Mouse (Mus musculus) midbrain, embryonic 13.5 days (tissue): Measurements from ENCODE around the gene Brd7. TPM values are rescaled to one million over a fixed set of nuclear protein-coding genes. Genes with fewer than 3 reads are reported as not detected.

Experiments used
- ATAC-seq: fragments of 200-750 bp; cut with Nextera tagmentation; 2 replicates; pipeline ENCODE4 v1.8.0; 2017; ENCODE audit warnings: mild to moderate bottlenecking, moderate TSS enrichment, moderate library complexity
- H3K27ac ChIP-seq: fragments of 300-500 bp; sonication (generic); 2 replicates; pipeline ENCODE4 v1.5.1; 2015; ENCODE audit warnings: inconsistent platforms, mild to moderate bottlenecking, moderate library complexity
- H3K27me3 ChIP-seq: fragments of 300-500 bp; sonication (generic); 2 replicates; pipeline ENCODE4 v1.6.1; 2015; ENCODE audit warnings: mild to moderate bottlenecking, inconsistent platforms
- H3K36me3 ChIP-seq: fragments of 300-500 bp; sonication (generic); 2 replicates; pipeline ENCODE4 v1.6.1; 2015; ENCODE audit warnings: mild to moderate bottlenecking, inconsistent platforms
- H3K4me1 ChIP-seq: fragments of 300-500 bp; sonication (generic); replicated peaks from 2 replicates; pipeline ENCODE4 v1.6.1; 2015; ENCODE audit warnings: inconsistent platforms
- H3K4me2 ChIP-seq: fragments of 300-500 bp; sonication (generic); replicated peaks from 2 replicates; pipeline ENCODE4 v1.6.1; 2015; ENCODE audit warnings: moderate library complexity, mild to moderate bottlenecking, inconsistent platforms
- H3K4me3 ChIP-seq: fragments of 300-500 bp; sonication (generic); replicated peaks from 2 replicates; pipeline ENCODE4 v1.5.1; 2015; ENCODE audit warnings: mild to moderate bottlenecking, inconsistent platforms
- H3K9ac ChIP-seq: fragments of 300-500 bp; sonication (generic); replicated peaks from 2 replicates; pipeline ENCODE4 v1.6.1; 2015; ENCODE audit warnings: mild to moderate bottlenecking, inconsistent platforms
- H3K9me3 ChIP-seq: fragments of 300-500 bp; sonication (generic); 2 replicates; pipeline ENCODE4 v1.6.1; 2016; ENCODE audit warnings: mild to moderate bottlenecking, inconsistent platforms
- WGBS: fragments of 180-500 bp; shearing (Covaris S2); methylation state at CpG from one replicate; pipeline ENCODE4 v1.1.7; 2015; 5-methylcytosine and 5-hydroxymethylcytosine counted together
- polyA plus RNA-seq: library from polyadenylated mRNA; unstranded; fragments of >200 nt; fragmentation: Nextera tagmentation; extraction: Ambion mirVana; gene quantifications from 2 replicates; pipeline ENCODE4 v1.2.1, GENCODE M21; 2015

Brd7 gene
- polyA plus RNA-seq: 72.0 and 79.9 TPM in 2 replicates

- WGBS: under 1% methylated on average over 79 of the region's 91 CpGs
- H3K27ac ChIP-seq: peak within 1 kb of the TSS; percentile 88
- peak within 1 kb of the TSS; percentile 98 for H3K4me2 ChIP-seq
- peaks cover 22% of the 10 kb centered on the region for H3K36me3 ChIP-seq
- peak; percentile 94 for ATAC-seq
- peak within 1 kb of the TSS; percentile 98 for H3K9ac ChIP-seq
- H3K27me3 ChIP-seq: no peaks in the 10 kb centered on the region; the same call in 1 of the 2 replicates
- H3K9me3 ChIP-seq: no peaks in the 10 kb centered on the region
- peak within 1 kb of the TSS; percentile 99 for H3K4me3 ChIP-seq
- peaks cover 29% of the 10 kb centered on the region for H3K4me1 ChIP-seq
Measured at GRCm38 (mm10) chr8:88361708-88362428, at the start of gene Brd7. Gene Brd7 (minus strand): TSS chr8:88362194.

DNA sequence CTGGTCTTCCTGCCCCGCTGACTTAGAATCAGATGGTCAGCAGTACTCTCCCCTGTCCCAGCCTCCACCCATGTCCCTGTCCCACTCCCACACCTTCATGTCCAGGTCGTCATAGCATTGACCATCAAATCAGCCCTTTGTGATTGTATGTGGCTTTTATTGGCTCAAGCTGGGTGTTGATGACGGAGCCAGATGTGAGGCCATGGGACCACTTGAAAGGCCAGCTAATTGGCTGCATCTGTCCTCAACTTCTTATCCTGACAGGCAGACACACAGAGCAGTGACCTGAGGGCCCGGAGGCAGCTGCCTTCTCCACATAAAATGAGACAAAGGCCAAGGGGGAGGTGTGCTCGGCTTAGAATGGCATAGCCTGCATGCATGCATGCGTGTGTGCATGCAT is 49.5 kb upstream of the Brd7 start:
- ATAC-seq: no peak
- Histone ChIP-seq H3K4me2 (no peak overlapping the region), H3K9ac (no peak overlapping the region), H3K4me1 (no peaks in the 10 kb centered on the region), H3K4me3 (no peak overlapping the region), H3K27me3 (no peaks in the 10 kb centered on the region), H3K9me3 (peaks cover 1% of the 10 kb centered on the region), H3K36me3 (no peaks in the 10 kb centered on the region), H3K27ac (no peak overlapping the region)
- 78% methylated on average over 6 of the region's 6 CpGs for WGBS

GRCm38 (mm10) chr8:88409401-88409940 is 47.5 kb upstream of the Brd7 start:
- H3K27ac ChIP-seq: no peak overlapping the region
- no peak overlapping the region for H3K4me2 ChIP-seq
- no peaks in the 10 kb centered on the region for H3K4me1 ChIP-seq
- H3K9me3 ChIP-seq: peaks cover 8% of the 10 kb centered on the region
- no peak for ATAC-seq
- H3K36me3 ChIP-seq: no peaks in the 10 kb centered on the region
- no peaks in the 10 kb centered on the region for H3K27me3 ChIP-seq
- no peak overlapping the region for H3K4me3 ChIP-seq
- H3K9ac ChIP-seq: no peak overlapping the region
- WGBS: 65% methylated on average over 11 of the region's 11 CpGs

DNA sequence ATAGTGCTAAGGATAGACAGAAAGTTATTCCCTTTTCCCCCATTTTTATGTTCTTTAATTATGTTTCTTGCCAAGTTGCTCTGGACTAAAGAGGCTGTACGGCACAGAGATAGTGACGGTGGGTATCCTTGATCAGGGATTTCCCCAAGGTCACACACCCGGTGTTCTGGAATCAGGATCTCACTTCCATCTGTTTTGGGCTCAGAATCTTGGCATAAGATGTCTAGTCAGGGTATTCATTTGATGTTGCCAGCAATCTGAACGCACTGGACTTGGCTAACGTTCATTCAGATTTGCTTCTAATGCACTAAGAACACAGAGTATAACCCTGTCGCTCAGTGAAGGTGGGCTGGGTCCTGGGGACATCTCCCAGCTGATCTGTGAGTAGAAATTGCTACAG is 45.7 kb upstream of the Brd7 start:
- H3K9ac ChIP-seq: no peak overlapping the region
- peaks cover 8% of the 10 kb centered on the region for H3K9me3 ChIP-seq
- H3K4me3 ChIP-seq: no peak overlapping the region
- no peak overlapping the region for H3K4me2 ChIP-seq
- ATAC-seq: no peak
- no peaks in the 10 kb centered on the region for H3K36me3 ChIP-seq
- H3K4me1 ChIP-seq: no peaks in the 10 kb centered on the region
- no peak overlapping the region for H3K27ac ChIP-seq
- no peaks in the 10 kb centered on the region for H3K27me3 ChIP-seq
- 97% methylated on average over 6 of the region's 6 CpGs for WGBS

DNA sequence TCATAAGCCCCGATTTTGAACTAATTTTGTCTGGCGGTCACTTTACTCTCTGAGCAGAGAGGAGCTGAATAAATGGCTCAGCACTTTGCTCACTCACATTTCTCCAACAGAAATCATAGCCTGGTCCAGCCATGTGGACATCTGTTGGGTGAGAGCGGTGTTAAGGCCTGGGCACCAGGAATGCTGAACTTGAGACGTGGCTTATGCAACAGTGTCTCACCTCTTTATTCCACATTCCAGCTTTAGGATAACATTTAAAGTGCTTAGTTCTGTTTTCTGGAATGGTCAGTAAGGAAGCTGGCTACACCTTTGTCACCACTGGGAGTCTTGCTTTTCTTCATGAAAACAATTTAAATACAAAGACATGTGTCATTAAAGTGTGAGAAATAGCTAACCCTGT is 36.1 kb upstream of the Brd7 start:
- no peaks in the 10 kb centered on the region for H3K9me3 ChIP-seq
- H3K36me3 ChIP-seq: no peaks in the 10 kb centered on the region
- H3K4me2 ChIP-seq: no peak overlapping the region
- H3K9ac ChIP-seq: no peak overlapping the region
- no peak overlapping the region for H3K27ac ChIP-seq
- H3K4me1 ChIP-seq: 0 out of 2 replicates have a peak, but pooled peaks cover 3% of the 10 kb centered on the region
- ATAC-seq: no peak
- H3K4me3 ChIP-seq: no peak overlapping the region
- H3K27me3 ChIP-seq: no peaks in the 10 kb centered on the region
- WGBS: 92% methylated on average over 4 of the region's 4 CpGs

DNA sequence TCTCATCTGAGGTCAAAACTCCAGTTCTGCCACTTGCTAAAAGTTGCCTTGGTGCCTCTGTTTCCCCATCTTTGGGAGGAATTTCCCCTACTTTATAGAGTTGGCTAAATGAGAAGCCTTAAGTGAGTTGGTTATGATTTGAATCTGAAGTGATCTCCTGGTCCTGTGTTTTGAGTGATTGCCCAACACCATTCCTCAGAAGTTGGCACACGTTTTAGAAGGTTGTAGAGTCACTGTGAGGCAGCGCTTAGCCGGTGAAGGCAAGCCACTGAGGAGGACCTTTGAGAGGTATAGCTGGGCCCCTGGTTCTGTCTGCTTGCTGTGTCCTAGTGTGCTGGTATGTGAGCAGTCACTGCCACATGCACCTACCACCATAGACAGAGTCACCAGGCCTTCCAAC is 31.3 kb upstream of the Brd7 start:
- Histone ChIP-seq H3K27me3 (no peaks in the 10 kb centered on the region), H3K36me3 (no peaks in the 10 kb centered on the region), H3K4me1 (no peaks in the 10 kb centered on the region; the same call in 1 of the 2 replicates), H3K4me2 (no peak overlapping the region), H3K9me3 (no peaks in the 10 kb centered on the region), H3K27ac (no peak overlapping the region), H3K4me3 (no peak overlapping the region), H3K9ac (no peak overlapping the region)
- 93% methylated on average over 3 of the region's 3 CpGs for WGBS
- ATAC-seq: no peak

DNA sequence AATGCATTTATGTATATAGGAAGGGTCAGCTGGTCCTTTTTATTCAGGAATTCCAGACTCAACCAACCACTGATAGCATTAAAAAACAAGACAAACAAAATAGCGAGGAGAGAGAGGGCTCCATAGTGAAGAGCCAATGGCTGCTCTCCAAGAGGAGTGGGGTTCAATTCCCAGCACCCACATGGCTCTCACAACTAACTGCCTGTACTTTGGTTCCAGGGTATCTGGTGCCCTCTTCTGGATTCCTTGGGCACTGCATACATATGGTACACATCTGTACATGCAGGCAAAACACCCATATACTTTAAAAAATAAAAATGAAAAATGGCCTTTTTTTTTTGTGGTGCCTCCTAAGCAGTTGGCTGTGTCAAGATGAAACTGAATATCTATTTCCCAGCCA is 28.8 kb upstream of the Brd7 start:
- no peak overlapping the region for H3K4me2 ChIP-seq
- H3K9ac ChIP-seq: no peak overlapping the region
- H3K27ac ChIP-seq: no peak overlapping the region
- ATAC-seq: no peak
- no peaks in the 10 kb centered on the region for H3K36me3 ChIP-seq
- H3K4me3 ChIP-seq: no peak overlapping the region
- no peaks in the 10 kb centered on the region; the same call in 1 of the 2 replicates for H3K4me1 ChIP-seq
- 88% methylated on average over 1 of the region's 1 CpGs for WGBS
- H3K9me3 ChIP-seq: no peaks in the 10 kb centered on the region
- H3K27me3 ChIP-seq: no peaks in the 10 kb centered on the region

GRCm38 (mm10) chr8:88388691-88389239 is 26.8 kb upstream of the Brd7 start:
- Histone ChIP-seq H3K9me3 (no peaks in the 10 kb centered on the region), H3K27me3 (no peaks in the 10 kb centered on the region), H3K4me1 (no peaks in the 10 kb centered on the region; the same call in 1 of the 2 replicates), H3K36me3 (no peaks in the 10 kb centered on the region), H3K4me2 (no peak overlapping the region), H3K27ac (no peak overlapping the region), H3K9ac (no peak overlapping the region), H3K4me3 (no peak overlapping the region)
- ATAC-seq: no peak
- WGBS: 81% methylated on average over 7 of the region's 7 CpGs

DNA sequence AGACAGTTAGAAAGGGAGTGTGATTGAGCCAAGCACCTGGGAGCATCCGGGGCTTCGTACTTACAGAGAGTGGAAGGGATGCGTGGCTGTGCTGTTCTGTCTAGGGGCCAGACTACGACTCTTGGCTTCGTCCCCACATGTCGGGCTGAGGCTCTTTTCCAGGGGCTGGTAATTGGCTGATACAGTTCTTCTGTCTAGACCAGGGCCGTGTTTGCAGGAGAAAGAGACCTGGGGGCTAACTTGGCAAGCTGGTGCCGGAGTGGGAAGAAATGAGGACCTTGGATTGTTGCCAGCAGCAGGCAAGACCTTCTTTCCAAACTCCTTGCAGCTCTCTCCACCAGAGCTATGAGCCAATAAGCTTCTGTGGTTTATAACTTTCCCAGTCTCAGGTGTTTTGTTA is 25.9 kb upstream of the Brd7 start:
- Histone ChIP-seq H3K27me3 (no peaks in the 10 kb centered on the region), H3K9me3 (no peaks in the 10 kb centered on the region), H3K27ac (no peak overlapping the region), H3K9ac (no peak overlapping the region), H3K4me3 (no peak overlapping the region), H3K4me2 (no peak overlapping the region), H3K4me1 (peaks cover under 1% of the 10 kb centered on the region), H3K36me3 (no peaks in the 10 kb centered on the region)
- no peak for ATAC-seq
- 82% methylated on average over 8 of the region's 8 CpGs for WGBS

DNA sequence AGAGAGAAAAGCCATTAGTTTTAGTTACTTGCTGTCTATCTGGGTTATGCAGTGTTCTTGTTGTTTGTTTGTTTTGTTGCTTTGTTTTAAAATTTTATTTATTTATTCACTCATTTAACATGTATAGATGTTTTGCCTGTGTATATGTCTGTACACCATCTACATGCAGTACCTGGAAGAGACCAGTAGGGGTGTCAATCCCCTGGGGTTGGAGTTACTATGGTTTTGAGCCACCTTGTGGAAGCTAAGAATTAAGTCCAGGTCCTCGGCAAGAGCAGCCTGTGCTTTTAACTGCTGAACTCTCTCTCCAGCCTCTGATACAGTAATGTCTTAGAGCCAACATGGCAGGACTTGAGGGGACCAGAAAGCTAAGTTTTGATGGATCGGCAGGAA is 21.2 kb upstream of the Brd7 start:
- Histone ChIP-seq H3K4me1 (peaks cover 14% of the 10 kb centered on the region), H3K4me3 (no peak overlapping the region), H3K27me3 (no peaks in the 10 kb centered on the region), H3K36me3 (no peaks in the 10 kb centered on the region), H3K27ac (peak overlapping the region; percentile 55; the same call in 1 of the 2 replicates), H3K4me2 (no peak overlapping the region), H3K9me3 (no peaks in the 10 kb centered on the region), H3K9ac (no peak overlapping the region)
- no peak for ATAC-seq
- WGBS: 94% methylated on average over 2 of the region's 2 CpGs

DNA sequence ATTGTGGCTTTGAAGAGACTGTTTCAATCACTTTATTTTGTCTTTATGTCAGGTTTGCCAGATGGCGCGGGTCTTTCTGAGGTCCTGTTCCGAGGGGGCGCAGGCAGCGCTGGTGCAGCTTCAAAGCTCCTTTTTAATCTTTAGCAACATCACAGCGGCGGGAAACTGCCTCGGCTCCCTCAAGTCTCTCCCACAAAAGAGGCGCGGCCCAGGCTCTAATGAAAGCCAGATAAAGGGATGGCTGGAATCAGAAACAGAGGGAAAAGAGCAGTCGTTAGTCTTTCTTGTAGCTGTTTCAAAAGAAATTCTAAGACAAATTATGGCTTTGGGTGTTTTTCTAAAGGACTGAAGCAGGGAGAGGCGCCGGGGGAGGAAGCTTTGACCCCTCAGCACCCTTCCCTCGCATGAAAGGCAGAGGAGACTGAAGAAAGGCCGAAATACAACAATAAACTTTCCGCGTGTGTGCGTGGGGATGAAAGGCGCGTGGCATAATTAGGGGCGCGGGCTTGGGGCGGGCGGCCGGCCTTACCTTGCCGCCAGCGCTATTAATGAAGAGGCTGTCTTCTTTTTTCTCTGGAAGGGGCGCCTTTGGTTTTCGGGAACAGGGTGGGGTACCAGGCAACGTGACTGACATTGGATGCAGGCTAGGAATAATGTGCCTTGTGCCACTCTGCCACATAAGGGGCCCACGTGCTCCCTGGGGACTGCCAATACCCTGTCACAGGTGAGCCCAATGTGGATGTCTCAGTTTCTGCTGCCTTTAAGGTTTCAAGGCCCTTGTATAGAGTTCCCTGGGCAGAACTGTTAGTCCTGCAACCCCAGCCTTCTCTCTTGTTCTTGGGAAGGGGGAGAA is 20.5 kb upstream of the Brd7 start:
- Histone ChIP-seq H3K27me3 (no peaks in the 10 kb centered on the region), H3K4me3 (no peak overlapping the region), H3K36me3 (no peaks in the 10 kb centered on the region), H3K9ac (no peak overlapping the region), H3K4me2 (peak overlapping the region; percentile 1; the same call in 1 of the 2 replicates), H3K4me1 (peaks cover 14% of the 10 kb centered on the region), H3K9me3 (no peaks in the 10 kb centered on the region), H3K27ac (peak overlapping the region; percentile 55)
- peak; percentile 75 for ATAC-seq
- WGBS: 47% methylated on average over 31 of the region's 31 CpGs

DNA sequence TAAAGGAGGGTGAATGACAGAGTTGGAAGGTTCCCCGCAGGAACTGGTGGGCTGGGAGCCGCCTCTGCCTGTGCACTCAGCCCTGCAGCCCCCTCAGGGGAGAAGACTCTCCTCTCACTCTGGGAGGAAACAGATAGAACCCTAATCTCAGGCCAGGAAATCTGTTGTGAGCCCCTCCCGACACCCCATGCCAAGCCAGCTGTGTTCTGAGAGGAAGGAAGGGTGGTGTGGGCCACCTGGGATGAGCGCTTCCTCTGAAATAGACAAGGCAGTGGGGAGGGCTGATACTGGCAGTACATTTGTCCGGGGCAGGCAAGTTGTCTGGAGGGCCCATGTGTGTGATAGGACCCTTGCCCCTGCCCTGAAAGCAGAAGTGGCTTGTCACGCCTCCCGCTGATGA is 18.5 kb upstream of the Brd7 start:
- Histone ChIP-seq H3K4me2 (no peak overlapping the region), H3K9ac (no peak overlapping the region), H3K27ac (no peak overlapping the region), H3K9me3 (no peaks in the 10 kb centered on the region), H3K36me3 (no peaks in the 10 kb centered on the region), H3K4me3 (no peak overlapping the region), H3K4me1 (peaks cover 32% of the 10 kb centered on the region), H3K27me3 (no peaks in the 10 kb centered on the region)
- ATAC-seq: no peak
- 86% methylated on average over 7 of the region's 7 CpGs for WGBS
